Mouse (Mus musculus): ENCODE results near the gene Prrx1. TPM values are rescaled to one million over a fixed set of nuclear protein-coding genes. Genes with fewer than 3 reads are reported as not detected.

The Prrx1 gene
- total and polyA plus RNA-seq, 2 experiments = 0.06 to 0.46 TPM

DNA sequence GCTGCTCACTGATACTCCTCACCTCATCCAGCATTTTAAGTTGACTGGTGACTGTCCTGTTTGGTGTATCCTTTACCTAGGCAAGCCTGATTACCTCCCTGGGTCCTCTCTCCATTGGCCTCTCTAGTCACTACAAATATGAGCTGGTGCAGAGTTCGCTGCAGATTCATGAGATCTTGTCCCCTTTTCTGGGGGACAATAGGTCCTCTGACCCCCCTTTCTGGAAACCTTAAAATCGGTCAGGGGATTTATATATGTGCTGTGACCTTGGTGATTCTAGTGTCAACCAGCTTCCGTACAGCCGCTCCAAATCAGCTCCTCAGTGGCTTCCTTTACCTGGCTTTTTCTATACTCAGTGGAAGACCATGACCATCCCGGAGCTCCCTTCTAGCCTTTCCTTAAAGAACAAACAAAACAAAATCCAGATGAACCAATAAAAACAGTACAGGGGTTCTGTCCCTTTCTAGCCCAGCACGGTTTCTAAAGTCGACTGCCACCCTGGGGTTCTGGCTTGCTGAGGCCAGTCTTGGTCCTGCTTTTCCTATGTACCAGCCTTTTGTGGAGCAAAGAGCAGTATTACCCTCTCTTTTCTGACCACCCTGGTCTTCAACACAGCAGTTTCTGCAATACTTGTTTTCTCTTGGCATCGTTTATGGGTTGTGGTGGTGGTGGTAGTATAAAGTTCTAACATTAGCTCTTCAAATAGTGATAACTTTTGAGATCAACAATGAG is 3.3 kb downstream of the Prrx1 start:
- Histone ChIP-seq H3K27me3 (ENCODE audit: control insufficient read depth, insufficient read depth, low read length) (peaks cover 26% of the 10 kb centered on the region), H3K36me3 (ENCODE audit: control insufficient read depth, insufficient read depth, low read length) (no peaks in the 10 kb centered on the region), H3K79me2 (ENCODE audit: control insufficient read depth, insufficient read depth, low read length) (no peaks in the 10 kb centered on the region), H3K4me1 (ENCODE audit: control insufficient read depth, insufficient read depth, low read length) (peaks cover 10% of the 10 kb centered on the region; the same call in 1 of the 2 replicates), H3K27ac (replicated peaks; ENCODE audit: insufficient read depth, low read depth, low read length) (no peak overlapping the region), H3K9ac (ENCODE audit: low read depth, low read length) (no peak overlapping the region), H3K4me3 (ENCODE audit: insufficient read depth, low read depth, low read length) (no peak overlapping the region)
- 20% methylated on average over 8 of the region's 8 CpGs for WGBS
- DNase-seq (ENCODE audit: extremely low read depth, low read depth, low spot score) = no peak
- TF ChIP-seq CTCF (IDR thresholded peaks at IDR 0.05; ENCODE audit: low read depth, low read length) = no peak
- no peak for TF ChIP-seq POLR2A (IDR thresholded peaks at IDR 0.05; ENCODE audit: extremely low read depth, insufficient read depth, low read length)

DNA sequence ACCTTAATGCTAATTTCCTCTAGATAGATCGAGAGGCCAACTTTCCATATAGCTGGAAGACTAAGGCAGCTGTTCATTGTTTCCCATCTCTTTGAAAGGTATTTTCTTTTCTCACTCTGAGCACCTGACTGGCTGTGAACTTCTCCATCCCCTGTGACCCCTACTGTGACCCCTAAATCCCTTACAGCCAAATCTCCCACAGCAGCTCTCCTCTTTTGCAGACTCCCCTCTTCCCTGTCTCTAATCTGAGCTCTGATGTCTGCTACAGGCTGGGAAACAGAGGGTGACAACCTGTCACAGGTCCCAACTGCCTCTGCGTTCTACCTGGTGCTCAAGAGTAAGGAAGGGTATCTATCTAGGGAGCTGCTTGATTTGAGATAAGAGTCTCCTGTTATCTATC is 4.0 kb downstream of the Prrx1 start:
- Histone ChIP-seq H3K27ac (replicated peaks; ENCODE audit: insufficient read depth, low read depth, low read length) (no peak overlapping the region), H3K79me2 (ENCODE audit: control insufficient read depth, insufficient read depth, low read length) (no peaks in the 10 kb centered on the region), H3K27me3 (ENCODE audit: control insufficient read depth, insufficient read depth, low read length) (peaks cover 23% of the 10 kb centered on the region), H3K36me3 (ENCODE audit: control insufficient read depth, insufficient read depth, low read length) (no peaks in the 10 kb centered on the region), H3K4me1 (ENCODE audit: control insufficient read depth, insufficient read depth, low read length) (peaks cover 8% of the 10 kb centered on the region; the same call in 1 of the 2 replicates), H3K9ac (ENCODE audit: low read depth, low read length) (no peak overlapping the region), H3K4me3 (ENCODE audit: insufficient read depth, low read depth, low read length) (no peak overlapping the region)
- 28% methylated on average over 2 of the region's 2 CpGs for WGBS
- DNase-seq (ENCODE audit: extremely low read depth, low read depth, low spot score) = no peak
- TF ChIP-seq CTCF (IDR thresholded peaks at IDR 0.05; ENCODE audit: low read depth, low read length) (no peak), POLR2A (IDR thresholded peaks at IDR 0.05; ENCODE audit: extremely low read depth, insufficient read depth, low read length) (no peak)

DNA sequence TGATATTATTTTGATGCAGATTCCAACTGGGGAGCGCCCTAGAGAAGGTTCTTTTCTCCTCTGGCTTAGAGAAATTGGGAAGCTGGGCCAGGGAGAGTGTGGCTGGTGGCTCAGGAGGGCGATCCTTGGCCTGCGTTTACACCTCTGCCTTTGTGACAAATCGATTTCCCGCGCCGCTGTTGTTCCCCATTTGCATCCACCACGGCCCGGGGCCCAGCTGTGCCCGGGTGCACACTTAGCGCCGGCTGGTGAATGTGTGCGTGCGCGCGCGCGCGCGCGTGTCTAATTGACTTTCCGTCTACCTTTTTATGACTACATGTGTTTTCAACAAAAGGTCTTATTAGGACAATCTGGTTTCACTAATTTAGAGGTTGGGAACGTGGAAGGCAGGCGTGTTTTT is 4.9 kb downstream of the Prrx1 start:
- no peak overlapping the region for H3K9ac ChIP-seq (ENCODE audit: low read depth, low read length)
- peaks cover 23% of the 10 kb centered on the region for H3K27me3 ChIP-seq (ENCODE audit: control insufficient read depth, insufficient read depth, low read length)
- H3K4me1 ChIP-seq (ENCODE audit: control insufficient read depth, insufficient read depth, low read length) = peaks cover 7% of the 10 kb centered on the region; the same call in 1 of the 2 replicates
- TF ChIP-seq POLR2A (IDR thresholded peaks at IDR 0.05; ENCODE audit: extremely low read depth, insufficient read depth, low read length) = no peak
- TF ChIP-seq CTCF (IDR thresholded peaks at IDR 0.05; ENCODE audit: low read depth, low read length) = no peak
- H3K4me3 ChIP-seq (ENCODE audit: insufficient read depth, low read depth, low read length) = no peak overlapping the region
- no peaks in the 10 kb centered on the region for H3K79me2 ChIP-seq (ENCODE audit: control insufficient read depth, insufficient read depth, low read length)
- H3K36me3 ChIP-seq (ENCODE audit: control insufficient read depth, insufficient read depth, low read length) = no peaks in the 10 kb centered on the region
- 5% methylated on average over 24 of the region's 24 CpGs for WGBS
- H3K27ac ChIP-seq (replicated peaks; ENCODE audit: insufficient read depth, low read depth, low read length) = no peak overlapping the region
- no peak for DNase-seq (ENCODE audit: extremely low read depth, low read depth, low spot score)

DNA sequence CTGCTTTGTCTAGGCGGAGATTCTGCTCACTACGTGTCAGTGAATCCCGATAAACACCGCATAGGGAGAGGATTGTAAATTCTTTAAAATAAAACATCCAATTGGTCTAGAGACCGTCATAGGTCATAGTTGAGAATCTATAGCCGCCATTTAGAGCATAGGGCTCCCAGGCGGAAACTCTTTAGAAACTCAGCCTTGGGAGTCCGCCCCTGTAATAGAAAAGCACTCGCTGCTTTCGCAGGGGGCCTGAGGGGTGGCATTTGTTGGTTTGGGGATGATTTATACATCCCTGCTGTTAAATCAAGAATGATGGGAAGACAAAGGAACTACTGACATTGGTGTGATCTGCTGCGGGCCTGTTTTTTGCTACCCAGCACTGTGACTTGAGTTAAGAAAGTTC is 5.8 kb downstream of the Prrx1 start:
- H3K4me3 ChIP-seq (ENCODE audit: insufficient read depth, low read depth, low read length) = no peak overlapping the region
- no peaks in the 10 kb centered on the region for H3K36me3 ChIP-seq (ENCODE audit: control insufficient read depth, insufficient read depth, low read length)
- no peak overlapping the region for H3K27ac ChIP-seq (replicated peaks; ENCODE audit: insufficient read depth, low read depth, low read length)
- no peak for DNase-seq (ENCODE audit: extremely low read depth, low read depth, low spot score)
- H3K4me1 ChIP-seq (ENCODE audit: control insufficient read depth, insufficient read depth, low read length) = peaks cover 5% of the 10 kb centered on the region; the same call in 1 of the 2 replicates
- H3K9ac ChIP-seq (ENCODE audit: low read depth, low read length) = no peak overlapping the region
- WGBS = 35% methylated on average over 11 of the region's 11 CpGs
- peaks cover 20% of the 10 kb centered on the region for H3K27me3 ChIP-seq (ENCODE audit: control insufficient read depth, insufficient read depth, low read length)
- H3K79me2 ChIP-seq (ENCODE audit: control insufficient read depth, insufficient read depth, low read length) = no peaks in the 10 kb centered on the region
- TF ChIP-seq CTCF (IDR thresholded peaks at IDR 0.05; ENCODE audit: low read depth, low read length) (no peak), POLR2A (IDR thresholded peaks at IDR 0.05; ENCODE audit: extremely low read depth, insufficient read depth, low read length) (no peak)

DNA sequence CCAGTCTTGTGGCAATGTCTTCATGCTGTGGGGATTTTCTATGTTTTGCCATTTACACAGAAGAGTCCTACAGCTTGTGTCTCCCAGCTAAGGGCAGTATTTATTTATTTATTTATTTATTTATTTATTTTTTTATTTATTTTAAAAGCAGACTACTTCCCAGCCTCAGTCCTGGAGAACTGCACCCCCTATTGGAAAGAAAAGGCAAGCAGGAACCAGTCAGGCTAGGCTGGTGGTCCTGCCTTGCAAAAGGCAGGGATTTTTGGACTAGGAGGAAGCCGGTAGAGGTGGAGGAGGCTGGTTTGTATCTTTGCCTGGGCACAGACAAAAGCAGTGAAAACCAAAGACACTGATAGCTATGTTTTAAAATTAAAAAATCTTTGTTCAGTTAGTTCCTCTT is 7.6 kb downstream of the Prrx1 start:
- peaks cover 9% of the 10 kb centered on the region; the same call in 1 of the 2 replicates for H3K27me3 ChIP-seq (ENCODE audit: control insufficient read depth, insufficient read depth, low read length)
- H3K36me3 ChIP-seq (ENCODE audit: control insufficient read depth, insufficient read depth, low read length) = no peaks in the 10 kb centered on the region
- H3K4me3 ChIP-seq (ENCODE audit: insufficient read depth, low read depth, low read length) = no peak overlapping the region
- no peaks in the 10 kb centered on the region for H3K79me2 ChIP-seq (ENCODE audit: control insufficient read depth, insufficient read depth, low read length)
- TF ChIP-seq POLR2A (IDR thresholded peaks at IDR 0.05; ENCODE audit: extremely low read depth, insufficient read depth, low read length) (no peak), CTCF (IDR thresholded peaks at IDR 0.05; ENCODE audit: low read depth, low read length) (no peak)
- WGBS = 48% methylated on average over 1 of the region's 1 CpGs
- no peak overlapping the region for H3K9ac ChIP-seq (ENCODE audit: low read depth, low read length)
- no peak overlapping the region for H3K27ac ChIP-seq (replicated peaks; ENCODE audit: insufficient read depth, low read depth, low read length)
- no peak for DNase-seq (ENCODE audit: extremely low read depth, low read depth, low spot score)
- H3K4me1 ChIP-seq (ENCODE audit: control insufficient read depth, insufficient read depth, low read length) = no peaks in the 10 kb centered on the region

DNA sequence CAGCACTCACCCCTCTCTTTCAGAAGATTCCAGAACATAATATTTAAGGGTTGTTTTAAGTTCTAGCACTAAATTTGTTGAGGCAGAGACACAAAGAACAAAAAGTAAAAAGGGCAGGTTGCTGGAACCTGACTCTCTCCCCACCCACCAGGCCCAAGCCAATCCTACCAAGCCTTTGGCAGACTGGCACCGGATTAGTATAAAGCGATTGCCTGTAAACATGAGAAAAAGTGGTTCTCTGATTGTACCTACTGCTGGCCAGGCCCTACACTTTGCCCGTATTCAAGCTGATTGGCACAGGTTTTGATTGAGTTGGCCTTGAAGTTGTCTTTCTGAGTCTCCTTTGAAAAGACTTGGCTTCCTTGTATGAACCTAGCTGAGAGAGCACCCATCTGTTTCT is 8.7 kb downstream of the Prrx1 start:
- H3K36me3 ChIP-seq (ENCODE audit: control insufficient read depth, insufficient read depth, low read length) = no peaks in the 10 kb centered on the region
- no peaks in the 10 kb centered on the region for H3K4me1 ChIP-seq (ENCODE audit: control insufficient read depth, insufficient read depth, low read length)
- no peak overlapping the region for H3K4me3 ChIP-seq (ENCODE audit: insufficient read depth, low read depth, low read length)
- DNase-seq (ENCODE audit: extremely low read depth, low read depth, low spot score) = no peak
- no peak overlapping the region for H3K27ac ChIP-seq (replicated peaks; ENCODE audit: insufficient read depth, low read depth, low read length)
- H3K9ac ChIP-seq (ENCODE audit: low read depth, low read length) = no peak overlapping the region
- TF ChIP-seq CTCF (IDR thresholded peaks at IDR 0.05; ENCODE audit: low read depth, low read length) (no peak), POLR2A (IDR thresholded peaks at IDR 0.05; ENCODE audit: extremely low read depth, insufficient read depth, low read length) (no peak)
- 85% methylated on average over 3 of the region's 3 CpGs for WGBS
- no peaks in the 10 kb centered on the region for H3K79me2 ChIP-seq (ENCODE audit: control insufficient read depth, insufficient read depth, low read length)
- H3K27me3 ChIP-seq (ENCODE audit: control insufficient read depth, insufficient read depth, low read length) = peaks cover 5% of the 10 kb centered on the region; the same call in 1 of the 2 replicates

All from liver, adult 2 months (tissue).